Mouse (Mus musculus): ENCODE data around the gene Pramef8. TPM values are rescaled to one million over a fixed set of nuclear protein-coding genes. Genes with fewer than 3 reads are reported as not detected.
"Not testable (repeated sequence)": the region's sequence is repeated elsewhere in the genome, so short reads cannot be mapped to it uniquely, and the experiment has no call there.

Pramef8 gene
- polyA plus RNA-seq, 1 experiment from 2014 or later = 17.3 TPM

GRCm38 (mm10) chr4:143394181-143394580, 18.0 kb upstream of the Pramef8 start, which contains the start of gene Pramel1:
Gene Pramel1 (plus strand): TSS chr4:143394428.
- no peak within 1 kb of the TSS for H3K9ac ChIP-seq (ENCODE audit: low read length)
- H3K9me3 ChIP-seq (ENCODE audit: control insufficient read depth, low read length) = no peaks in the 10 kb centered on the region
- WGBS = 81% methylated on average over 26 of the region's 26 CpGs
- H3K36me3 ChIP-seq (ENCODE audit: control insufficient read depth, insufficient read depth, low read length) = no peaks in the 10 kb centered on the region
- no peak within 1 kb of the TSS for H3K27ac ChIP-seq (ENCODE audit: low read depth, low read length)
- no peaks in the 10 kb centered on the region for H3K27me3 ChIP-seq (ENCODE audit: control insufficient read depth, insufficient read depth, low read length)
- H3K4me1 ChIP-seq (ENCODE audit: control insufficient read depth, insufficient read depth, low read length) = no peaks in the 10 kb centered on the region
- DNase-seq (ENCODE audit: low spot score) = no peak
- H3K4me3 ChIP-seq (ENCODE audit: low read depth, low read length) = no peak within 1 kb of the TSS
- ATAC-seq (ENCODE audit: insufficient read depth, low FRiP score, low TSS enrichment) = no peak
- no peak within 1 kb of the TSS for H3K4me2 ChIP-seq (ENCODE audit: low read depth)

DNA sequence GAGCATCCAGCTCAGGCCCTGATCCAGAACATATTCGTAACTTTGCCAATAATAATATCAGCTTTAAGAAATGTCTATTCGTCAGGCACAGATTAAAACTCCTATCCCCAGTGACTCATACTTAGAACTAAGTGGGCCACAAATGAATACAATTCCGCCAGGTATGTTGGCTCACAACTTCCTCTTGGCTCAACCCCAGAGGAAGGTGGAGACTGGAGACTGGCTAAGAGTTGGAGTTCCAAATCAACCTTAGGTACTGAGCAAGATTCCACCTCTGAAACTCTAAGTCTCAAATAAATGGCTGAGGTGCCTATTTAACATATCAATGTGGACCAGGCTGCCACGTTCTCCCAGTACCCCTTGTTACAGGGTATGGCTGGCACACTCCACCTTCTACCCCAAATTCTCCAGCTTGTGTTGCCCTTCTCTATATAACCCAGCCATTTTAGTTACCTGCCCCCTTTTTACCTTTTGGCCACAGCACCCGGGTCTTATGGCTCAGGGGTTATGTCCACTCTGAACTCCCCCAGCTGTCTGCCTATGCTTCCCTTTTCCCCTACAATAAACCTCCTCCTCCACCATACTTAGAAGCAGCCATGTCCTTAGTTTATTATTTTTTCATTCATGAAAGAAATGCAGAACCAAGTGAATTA, 534 bp upstream of the Pramef8 start:
- peak; percentile 15; the same call in 1 of the 2 replicates for ATAC-seq (ENCODE audit: insufficient read depth, low FRiP score, low TSS enrichment)
- no peaks in the 10 kb centered on the region for H3K27me3 ChIP-seq (ENCODE audit: control insufficient read depth, insufficient read depth, low read length)
- DNase-seq (ENCODE audit: low spot score) = no peak
- peak overlapping the region; percentile 48 for H3K9ac ChIP-seq (ENCODE audit: low read length)
- H3K4me3 ChIP-seq (ENCODE audit: low read depth, low read length) = peak overlapping the region; percentile 49
- peaks cover 2% of the 10 kb centered on the region; the same call in 1 of the 2 replicates for H3K36me3 ChIP-seq (ENCODE audit: control insufficient read depth, insufficient read depth, low read length)
- H3K4me1 ChIP-seq (ENCODE audit: control insufficient read depth, insufficient read depth, low read length) = no peaks in the 10 kb centered on the region
- no peak overlapping the region for H3K27ac ChIP-seq (ENCODE audit: low read depth, low read length)
- WGBS = 71% methylated on average over 5 of the region's 5 CpGs
- peak overlapping the region; percentile 49 for H3K4me2 ChIP-seq (ENCODE audit: low read depth)
- no peaks in the 10 kb centered on the region for H3K9me3 ChIP-seq (ENCODE audit: control insufficient read depth, low read length)

- ATAC-seq (ENCODE audit: insufficient read depth, low FRiP score, low TSS enrichment) (no peak), DNase-seq (ENCODE audit: low spot score) (no peak)
- H3K9me3 ChIP-seq (ENCODE audit: control insufficient read depth, low read length) = no peaks in the 10 kb centered on the region
- no peaks in the 10 kb centered on the region for H3K4me1 ChIP-seq (ENCODE audit: control insufficient read depth, insufficient read depth, low read length)
- H3K9ac ChIP-seq (ENCODE audit: low read length) = no peak overlapping the region
- H3K4me2 ChIP-seq (ENCODE audit: low read depth) = no peak overlapping the region
- 100% methylated on average over 1 of the region's 1 CpGs for WGBS
- no peak overlapping the region for H3K27ac ChIP-seq (ENCODE audit: low read depth, low read length)
- H3K27me3 ChIP-seq (ENCODE audit: control insufficient read depth, insufficient read depth, low read length) = no peaks in the 10 kb centered on the region
- H3K36me3 ChIP-seq (ENCODE audit: control insufficient read depth, insufficient read depth, low read length) = peaks cover 9% of the 10 kb centered on the region; the same call in 1 of the 2 replicates
- H3K4me3 ChIP-seq (ENCODE audit: low read depth, low read length) = no peak overlapping the region
Observed at GRCm38 (mm10) chr4:143413621-143414020, 1.4 kb downstream of the Pramef8 start.

DNA sequence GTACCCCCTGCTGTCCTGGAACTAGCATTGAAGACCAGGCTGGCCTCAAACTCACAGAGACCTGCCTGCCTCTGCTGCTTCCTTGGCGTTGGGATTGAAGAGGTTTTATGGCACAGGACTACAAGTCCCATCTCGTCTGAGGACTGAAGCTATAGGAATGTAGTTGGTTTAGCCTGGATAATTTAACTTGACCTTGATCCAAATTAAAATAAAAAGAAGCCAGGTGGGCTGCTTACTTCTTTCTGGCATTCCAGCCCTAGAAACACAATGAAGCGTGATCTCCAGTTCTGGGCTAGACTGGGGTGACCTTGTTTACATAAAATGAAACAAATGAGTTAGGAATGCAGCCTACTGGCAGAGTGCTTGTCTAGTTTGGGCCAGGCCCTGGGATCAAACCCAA, 1.9 kb downstream of the Pramef8 start:
- ATAC-seq (ENCODE audit: insufficient read depth, low FRiP score, low TSS enrichment) = no peak
- H3K36me3 ChIP-seq (ENCODE audit: control insufficient read depth, insufficient read depth, low read length) = peaks cover 13% of the 10 kb centered on the region; the same call in 1 of the 2 replicates
- H3K27ac ChIP-seq (ENCODE audit: low read depth, low read length) = no peak overlapping the region
- no peak overlapping the region for H3K4me2 ChIP-seq (ENCODE audit: low read depth)
- DNase-seq (ENCODE audit: low spot score) = no peak
- no peaks in the 10 kb centered on the region for H3K9me3 ChIP-seq (ENCODE audit: control insufficient read depth, low read length)
- H3K4me3 ChIP-seq (ENCODE audit: low read depth, low read length) = no peak overlapping the region
- no peak overlapping the region for H3K9ac ChIP-seq (ENCODE audit: low read length)
- no peaks in the 10 kb centered on the region for H3K27me3 ChIP-seq (ENCODE audit: control insufficient read depth, insufficient read depth, low read length)
- 91% methylated on average over 3 of the region's 3 CpGs for WGBS
- H3K4me1 ChIP-seq (ENCODE audit: control insufficient read depth, insufficient read depth, low read length) = no peaks in the 10 kb centered on the region

DNA sequence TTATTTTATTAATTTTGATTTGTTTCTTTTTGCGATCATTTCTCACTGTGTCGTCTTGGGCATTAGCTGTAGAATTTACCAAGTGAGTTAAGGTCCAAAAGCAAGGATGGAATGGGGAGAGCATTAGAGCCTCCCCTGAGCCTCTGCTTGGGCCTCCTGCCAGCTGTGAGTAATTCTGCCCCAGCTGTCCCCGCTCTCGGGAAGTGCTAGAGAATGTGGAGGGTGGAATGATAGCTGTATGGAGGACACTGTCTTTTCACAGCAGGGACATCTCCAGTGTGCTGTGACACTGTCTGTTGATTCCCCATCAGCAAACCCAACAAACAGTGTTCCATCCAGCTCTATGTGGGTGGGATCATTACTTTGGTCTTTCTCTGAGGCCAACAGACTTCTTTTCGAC, 14.5 kb downstream of the Pramef8 start:
- not testable (repeated sequence) for H3K36me3 ChIP-seq (ENCODE audit: control insufficient read depth, insufficient read depth, low read length); H3K4me3 ChIP-seq (ENCODE audit: low read depth, low read length); DNase-seq (ENCODE audit: low spot score); H3K9me3 ChIP-seq (ENCODE audit: control insufficient read depth, low read length); H3K4me2 ChIP-seq (ENCODE audit: low read depth); ATAC-seq (ENCODE audit: insufficient read depth, low FRiP score, low TSS enrichment); H3K4me1 ChIP-seq (ENCODE audit: control insufficient read depth, insufficient read depth, low read length); H3K9ac ChIP-seq (ENCODE audit: low read length); H3K27ac ChIP-seq (ENCODE audit: low read depth, low read length); H3K27me3 ChIP-seq (ENCODE audit: control insufficient read depth, insufficient read depth, low read length)
- 78% methylated on average over 5 of the region's 5 CpGs for WGBS

- DNase-seq (ENCODE audit: low spot score) (no peak), ATAC-seq (ENCODE audit: insufficient read depth, low FRiP score, low TSS enrichment) (no peak)
- no peak within 1 kb of the TSS for H3K4me3 ChIP-seq (ENCODE audit: low read depth, low read length)
- H3K4me1 ChIP-seq (ENCODE audit: control insufficient read depth, insufficient read depth, low read length) = no peaks in the 10 kb centered on the region
- no peak within 1 kb of the TSS for H3K27ac ChIP-seq (ENCODE audit: low read depth, low read length)
- H3K4me2 ChIP-seq (ENCODE audit: low read depth) = no peak within 1 kb of the TSS
- no peaks in the 10 kb centered on the region for H3K36me3 ChIP-seq (ENCODE audit: control insufficient read depth, insufficient read depth, low read length)
- WGBS = 85% methylated on average over 3 of the region's 3 CpGs
- H3K9me3 ChIP-seq (ENCODE audit: control insufficient read depth, low read length) = no peaks in the 10 kb centered on the region
- H3K27me3 ChIP-seq (ENCODE audit: control insufficient read depth, insufficient read depth, low read length) = no peaks in the 10 kb centered on the region
- H3K9ac ChIP-seq (ENCODE audit: low read length) = no peak within 1 kb of the TSS
Observed at GRCm38 (mm10) chr4:143450224-143450623, 38.0 kb downstream of the Pramef8 start, which contains the start of gene Oog4. Gene Oog4 (minus strand): TSS chr4:143450324.

Other genes starting within 250 kb of the Pramef8 start
- gene Prdm2, start 199.4 kb upstream of the Pramef8 start, polyA plus RNA-seq (2014; fragmentation: Nextera tagmentation; extraction: Ambion mirVana) = 16.7 and 16.9 TPM in 2 replicates
- gene Pdpn, start 112.9 kb upstream of the Pramef8 start, polyA plus RNA-seq (2014; fragmentation: Nextera tagmentation; extraction: Ambion mirVana) = 140 and 147 TPM in 2 replicates
- 0.48 and 1.1 TPM in 2 replicates for gene Lrrc38, start 62.7 kb upstream of the Pramef8 start, polyA plus RNA-seq (2014; fragmentation: Nextera tagmentation; extraction: Ambion mirVana)
- not detected in 2 replicates for gene Pramel1, start 18.0 kb upstream of the Pramef8 start, polyA plus RNA-seq (2014; fragmentation: Nextera tagmentation; extraction: Ambion mirVana)
- gene Oog4, start 37.9 kb downstream of the Pramef8 start, polyA plus RNA-seq (2014; fragmentation: Nextera tagmentation; extraction: Ambion mirVana) = not detected in 2 replicates
- not detected in 2 replicates for gene Gm13043, start 98.9 kb downstream of the Pramef8 start, polyA plus RNA-seq (2014; fragmentation: Nextera tagmentation; extraction: Ambion mirVana)
- not detected in 2 replicates for gene Gm13040, start 123.5 kb downstream of the Pramef8 start, polyA plus RNA-seq (2014; fragmentation: Nextera tagmentation; extraction: Ambion mirVana)
- not detected in 2 replicates for gene BC080695, start 139.3 kb downstream of the Pramef8 start, polyA plus RNA-seq (2014; fragmentation: Nextera tagmentation; extraction: Ambion mirVana)
- gene Gm13057, start 139.3 kb downstream of the Pramef8 start, polyA plus RNA-seq (2014; fragmentation: Nextera tagmentation; extraction: Ambion mirVana) = not detected in 2 replicates
- not detected in 2 replicates for gene Gm13083, start 202.6 kb downstream of the Pramef8 start, polyA plus RNA-seq (2014; fragmentation: Nextera tagmentation; extraction: Ambion mirVana)
- not detected in 2 replicates for gene Gm13088, start 244.8 kb downstream of the Pramef8 start, polyA plus RNA-seq (2014; fragmentation: Nextera tagmentation; extraction: Ambion mirVana)

Data from neural tube, embryonic 11.5 days (tissue).